Mouse (Mus musculus) spleen, embryonic (tissue): ENCODE results near the gene Tceal3.
"Not testable (repeated sequence)": the region's sequence is repeated elsewhere in the genome, so short reads cannot be mapped to it uniquely, and the experiment has no call there.

Experiments
- CTCF ChIA-PET: fragments of 350-600 bp; sonication (Branson Sonifier 250); formaldehyde crosslinking; loops from one replicate; lab custom pipeline; 2022; lab: Charles Lee

The Tceal3 gene

DNA sequence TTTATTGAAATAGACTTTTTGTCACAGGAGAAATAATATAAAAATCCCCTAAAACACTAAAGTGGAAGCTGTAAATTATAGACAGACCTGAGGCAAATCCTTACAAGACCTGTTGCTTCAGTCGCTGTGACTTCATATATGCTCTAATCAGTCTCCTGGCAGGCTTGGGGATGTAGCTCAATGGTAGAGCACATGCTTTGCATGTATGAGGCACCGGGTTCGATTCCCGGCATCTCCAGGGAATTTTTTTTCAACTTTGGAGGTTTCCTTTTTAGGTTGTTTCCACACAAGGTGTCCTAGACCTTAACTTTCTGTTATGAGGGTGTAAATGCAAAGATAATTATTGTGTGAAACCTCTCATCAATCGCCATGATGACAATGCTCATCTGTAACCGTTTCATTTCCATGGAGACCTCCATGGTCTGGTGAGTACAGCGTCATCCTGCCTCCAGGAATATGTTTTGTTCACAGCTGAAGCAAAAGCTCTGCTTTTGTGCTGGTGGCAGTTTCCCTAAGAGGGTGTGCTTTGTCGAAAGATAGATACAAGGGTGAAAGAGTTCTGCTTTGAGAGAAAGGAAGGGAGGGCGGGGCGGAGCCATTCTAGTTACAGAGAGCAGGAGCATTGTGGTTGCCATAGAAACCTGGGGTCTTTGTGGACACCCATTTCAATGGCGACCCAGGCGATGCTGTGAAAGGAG lies at the start of gene Tceal3:
TSS of gene Tceal3 (plus strand) at position 644 of the 698 bp plus-strand sequence.
- CTCF ChIA-PET: no interaction called here

DNA sequence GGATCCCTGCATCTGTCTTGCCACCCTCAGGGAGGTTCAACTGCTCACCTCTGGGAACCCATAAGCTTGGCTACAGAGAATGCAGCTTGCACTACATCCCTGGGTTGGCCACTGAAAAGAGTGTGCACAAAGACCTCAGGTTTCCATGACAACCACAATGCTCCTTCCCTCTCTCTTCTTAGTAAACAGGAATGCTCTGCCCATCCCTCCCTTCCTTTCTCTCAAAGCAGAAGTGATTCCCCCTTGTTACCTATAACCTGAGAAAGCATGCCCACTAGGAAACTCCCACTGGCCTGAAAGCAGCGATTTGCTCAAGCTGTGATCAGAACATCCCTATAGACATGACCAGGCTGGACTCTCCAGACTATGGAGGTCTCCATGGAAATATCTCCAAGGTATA lies 46.7 kb upstream of the Tceal3 start, which contains the start of gene Kir3dl2:
TSS of gene Kir3dl2 (minus strand) at position 101 of the 400 bp plus-strand sequence.
- CTCF ChIA-PET: not testable (repeated sequence)

DNA sequence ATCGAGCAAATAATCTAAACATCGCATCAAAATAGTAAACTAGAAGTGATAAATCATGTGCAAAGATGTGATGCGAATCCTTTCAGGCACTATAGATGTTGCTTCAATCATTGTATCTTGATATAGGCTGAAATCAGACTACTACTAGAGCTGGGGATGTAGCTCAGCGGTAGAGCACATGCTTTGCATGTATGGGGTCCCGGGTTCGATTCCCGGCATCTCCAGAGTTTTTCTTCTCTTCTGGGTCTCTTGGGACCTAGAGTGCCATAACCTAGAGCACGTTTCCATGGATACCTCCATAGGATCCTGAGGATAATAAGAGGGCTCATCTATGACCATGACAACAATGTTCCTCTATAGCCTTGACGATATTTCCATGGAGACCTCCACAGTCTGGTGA lies 21.5 kb upstream of the Tceal3 start:
- CTCF ChIA-PET: not testable (repeated sequence)

DNA sequence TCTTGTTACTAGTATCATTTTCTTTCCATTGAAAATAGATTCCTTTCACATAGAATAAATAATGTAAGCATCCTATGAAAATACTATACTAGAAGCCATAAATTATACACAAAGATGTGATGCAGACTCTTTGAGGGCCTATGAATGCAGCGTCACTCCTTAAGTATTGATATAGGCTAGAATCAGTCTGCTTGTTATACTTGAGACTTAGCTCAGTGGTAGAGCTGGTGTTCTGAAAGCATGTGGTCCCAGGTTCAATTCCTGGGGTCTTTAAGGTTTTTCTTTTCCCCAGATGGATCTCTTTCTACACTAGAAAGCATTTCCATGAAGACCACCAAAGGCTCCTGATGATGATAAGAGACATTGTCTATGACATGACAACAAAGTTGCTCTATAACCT lies 6.0 kb upstream of the Tceal3 start:
- CTCF ChIA-PET: no interaction called here

DNA sequence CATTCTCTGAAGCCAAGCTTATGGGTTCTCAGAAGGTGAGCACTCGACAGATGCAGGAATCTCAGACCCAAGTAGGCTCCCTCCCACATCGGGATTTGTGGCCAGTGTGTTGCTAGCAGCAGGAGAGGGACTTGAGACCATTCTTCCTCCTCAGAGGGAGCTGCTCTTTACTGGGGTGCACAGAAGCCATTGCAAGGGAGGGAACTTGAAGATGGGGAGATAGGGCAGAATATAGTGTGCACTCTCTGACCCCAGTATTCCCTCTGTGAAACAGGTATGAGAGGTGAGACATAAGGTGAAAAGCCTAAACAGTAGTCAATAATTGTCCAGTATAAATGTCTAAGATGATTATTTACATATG lies 235 bp downstream of the Tceal3 start:
- CTCF ChIA-PET: no interaction called here

DNA sequence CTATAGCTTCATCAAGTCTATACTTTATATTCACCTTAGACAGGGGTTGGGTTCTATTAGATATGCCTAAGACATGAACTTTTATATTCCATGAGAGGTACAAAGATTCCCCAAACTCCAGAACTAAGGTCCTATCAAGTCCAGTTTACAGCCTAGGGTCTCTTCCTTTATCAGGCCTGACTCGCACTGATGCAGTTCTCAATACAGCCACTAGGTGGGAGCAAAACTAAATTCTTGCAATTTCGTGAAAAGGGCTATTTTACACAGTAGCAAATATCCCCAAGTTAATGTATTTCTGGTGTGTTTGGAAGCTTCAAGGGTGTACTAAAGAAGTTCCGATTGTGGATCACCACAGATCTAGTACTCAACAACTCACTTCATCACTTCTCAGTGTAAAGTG lies 8.8 kb downstream of the Tceal3 start:
- CTCF ChIA-PET: no interaction called here

DNA sequence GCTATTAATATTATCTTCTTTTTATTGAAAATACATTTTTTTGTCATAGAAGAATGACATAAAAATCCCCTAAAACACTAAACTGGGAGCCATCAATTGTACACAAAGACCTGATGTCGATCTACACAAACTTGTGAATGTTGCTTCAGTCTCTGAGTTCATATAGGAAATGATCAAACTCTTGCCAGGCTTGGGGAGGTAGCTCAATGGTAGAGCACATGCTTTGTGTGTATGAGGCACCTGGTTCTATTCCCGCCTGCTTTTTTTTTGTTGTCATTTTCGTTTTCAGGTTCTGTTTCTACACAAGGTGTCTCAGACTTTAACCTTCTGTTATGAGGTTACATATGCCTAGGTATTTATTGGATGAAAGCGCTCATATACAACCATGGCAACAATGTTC lies 16.3 kb downstream of the Tceal3 start:
- CTCF ChIA-PET: no interaction called here

DNA sequence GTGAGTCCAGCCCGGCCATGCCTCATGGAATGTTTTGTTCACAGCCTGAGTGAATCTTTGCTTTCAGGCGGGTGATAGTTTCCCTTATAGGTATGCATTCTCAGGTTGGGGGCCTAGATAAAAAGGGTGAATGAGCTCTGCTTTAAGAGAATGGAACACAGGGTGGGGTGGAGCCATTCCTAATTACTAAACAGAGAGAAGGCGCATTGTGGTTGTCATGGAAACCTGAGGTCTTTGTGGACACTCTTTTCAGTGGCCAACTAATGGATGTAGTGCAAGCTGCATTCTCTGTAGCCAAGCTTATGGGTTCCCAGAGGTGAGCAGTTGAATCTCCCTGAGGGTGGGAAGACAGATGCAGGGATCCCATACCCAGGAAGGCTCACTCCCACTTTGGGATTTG lies 16.8 kb downstream of the Tceal3 start:
- CTCF ChIA-PET: no interaction called here

DNA sequence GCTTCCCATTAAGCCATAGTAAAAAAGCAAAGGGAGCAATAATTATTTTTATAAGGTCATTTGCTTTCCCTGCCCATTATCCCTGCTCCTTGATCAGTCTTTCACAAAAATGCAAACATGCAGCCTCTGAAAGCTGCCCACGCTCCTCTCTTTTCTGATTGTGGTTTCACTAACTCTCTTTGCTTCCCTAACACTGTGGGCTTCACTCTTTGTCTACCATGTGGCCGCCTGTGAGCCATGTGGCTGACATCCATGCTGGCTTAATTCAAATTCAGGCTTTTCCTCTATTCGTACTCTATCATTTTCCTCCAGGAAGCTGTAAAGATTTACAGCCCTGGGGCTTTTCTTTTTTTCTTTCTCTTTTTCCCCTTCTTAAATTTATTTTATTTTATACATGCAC lies 20.7 kb downstream of the Tceal3 start:
- CTCF ChIA-PET: no interaction called here

DNA sequence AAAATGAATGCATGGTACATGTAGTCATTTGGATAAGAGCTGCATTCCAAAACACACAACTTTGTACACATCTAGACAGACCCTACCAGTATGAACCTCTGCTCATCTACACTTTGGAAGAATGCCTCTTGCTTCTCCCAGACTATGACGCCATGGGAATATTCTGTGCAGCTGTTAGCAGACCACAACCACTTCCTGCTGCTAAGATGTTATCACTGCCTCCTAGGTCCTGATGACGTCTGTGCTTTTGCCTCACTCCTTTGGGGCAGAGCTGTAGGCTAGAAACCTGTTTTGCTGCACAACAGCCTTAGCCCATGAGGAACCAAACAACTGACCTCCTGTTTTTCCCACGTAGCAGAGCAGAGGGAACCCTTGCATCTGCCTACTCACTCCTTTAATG lies 25.2 kb downstream of the Tceal3 start:
- CTCF ChIA-PET: not testable (repeated sequence)

DNA sequence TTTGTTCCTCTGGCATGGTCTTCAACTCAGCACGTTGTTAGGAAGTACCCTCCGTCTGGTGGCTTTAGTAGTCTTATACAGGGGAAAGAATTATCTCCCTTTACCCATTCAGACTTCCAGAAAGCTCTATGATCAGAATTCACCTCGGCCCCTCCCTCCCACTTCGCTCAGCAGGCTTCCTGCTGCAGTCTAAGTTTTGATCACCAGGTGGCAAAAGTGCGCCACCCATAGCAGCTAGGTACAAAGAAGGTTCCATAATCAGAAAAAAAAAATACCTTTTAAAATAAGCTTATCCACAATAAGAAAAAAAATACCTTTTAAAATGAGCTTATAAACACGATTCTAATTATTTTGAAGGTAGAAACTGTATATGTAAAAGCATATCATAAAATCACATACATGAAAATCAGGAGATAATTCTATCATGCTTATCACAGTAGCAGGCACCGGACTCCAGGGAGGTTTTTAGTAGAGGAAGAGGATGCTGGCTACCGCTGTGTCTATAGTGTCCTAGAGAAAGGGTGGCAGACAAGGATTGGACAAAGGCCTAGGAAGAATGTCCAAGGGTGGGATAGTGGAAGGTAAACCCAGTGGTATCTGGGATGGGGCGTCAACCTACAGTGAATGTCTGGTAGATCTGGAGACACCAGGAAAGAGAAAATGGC lies 34.4 kb downstream of the Tceal3 start:
- CTCF ChIA-PET: no interaction called here

DNA sequence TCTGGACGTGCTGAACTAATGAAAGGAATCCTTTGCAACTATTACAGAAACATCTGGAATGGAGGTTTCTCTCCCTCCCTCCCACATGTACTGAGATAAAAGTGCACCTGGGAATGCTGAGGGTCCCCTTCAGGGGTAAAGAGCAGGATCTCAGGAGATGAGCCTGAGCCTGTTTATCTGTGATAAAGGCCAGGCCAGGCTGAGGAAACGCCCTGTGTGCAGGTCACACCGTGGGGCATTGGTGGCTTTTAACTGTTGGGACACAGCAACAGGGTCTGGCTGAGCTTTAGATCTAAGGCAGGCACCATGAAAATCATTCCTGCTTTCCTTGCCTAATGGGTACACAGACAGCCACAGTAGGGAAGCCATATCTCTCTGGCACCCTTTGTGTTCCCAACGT lies 35.3 kb downstream of the Tceal3 start:
- CTCF ChIA-PET: no interaction called here

DNA sequence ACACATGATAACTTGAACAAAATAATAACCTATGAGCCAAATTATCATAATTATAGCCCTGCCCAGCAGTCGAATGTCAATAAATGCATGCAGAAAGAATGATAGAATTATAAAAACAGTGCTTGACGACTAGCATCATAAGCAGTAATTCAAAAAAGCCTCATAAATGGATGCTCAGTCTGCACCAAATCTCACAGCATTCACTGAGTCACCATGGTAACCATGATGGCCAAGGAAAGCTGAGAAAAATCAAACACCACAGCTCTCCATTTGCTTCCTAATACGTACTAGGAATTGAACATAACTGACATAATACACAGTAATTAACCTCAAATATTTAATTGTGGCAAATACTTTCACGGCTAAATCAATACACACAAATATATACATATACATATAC lies 44.5 kb downstream of the Tceal3 start:
- CTCF ChIA-PET: no interaction called here

DNA sequence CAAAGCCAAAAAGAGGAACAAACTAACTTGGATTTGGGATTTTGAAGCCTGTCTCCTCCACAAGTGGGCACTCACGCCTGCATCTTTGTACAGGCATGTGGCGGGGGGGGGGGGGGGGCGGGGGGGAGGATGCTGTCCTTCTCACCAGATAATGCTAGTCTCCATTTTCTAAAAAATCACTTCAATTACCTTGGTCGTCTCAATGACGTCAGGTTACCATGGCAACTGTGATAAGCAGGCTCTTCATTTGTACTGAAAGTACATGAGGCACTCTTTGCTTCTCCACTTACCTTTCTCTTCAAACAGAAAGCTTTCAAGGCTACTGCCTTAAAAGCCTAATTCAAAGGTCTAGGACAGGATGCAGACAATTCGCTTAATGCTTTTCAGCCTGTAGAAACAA lies 49.1 kb downstream of the Tceal3 start:
- CTCF ChIA-PET: no interaction called here

DNA sequence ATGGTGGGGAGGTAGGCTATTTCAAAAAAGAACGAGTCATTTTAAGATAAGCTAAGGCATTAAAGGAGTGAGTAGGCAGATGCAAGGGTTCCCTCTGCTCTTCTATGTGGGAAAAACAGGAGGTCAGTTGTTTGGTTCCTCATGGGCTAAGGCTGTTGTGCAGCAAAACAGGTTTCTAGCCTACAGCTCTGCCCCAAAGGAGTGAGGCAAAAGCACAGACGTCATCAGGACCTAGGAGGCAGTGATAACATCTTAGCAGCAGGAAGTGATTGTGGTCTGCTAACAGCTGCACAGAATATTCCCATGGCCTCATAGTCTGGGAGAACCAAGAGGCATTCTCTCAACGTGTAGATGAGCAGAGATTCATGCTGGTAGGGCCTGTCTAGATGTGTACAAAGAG lies 55.2 kb downstream of the Tceal3 start:
- CTCF ChIA-PET: not testable (repeated sequence)

DNA sequence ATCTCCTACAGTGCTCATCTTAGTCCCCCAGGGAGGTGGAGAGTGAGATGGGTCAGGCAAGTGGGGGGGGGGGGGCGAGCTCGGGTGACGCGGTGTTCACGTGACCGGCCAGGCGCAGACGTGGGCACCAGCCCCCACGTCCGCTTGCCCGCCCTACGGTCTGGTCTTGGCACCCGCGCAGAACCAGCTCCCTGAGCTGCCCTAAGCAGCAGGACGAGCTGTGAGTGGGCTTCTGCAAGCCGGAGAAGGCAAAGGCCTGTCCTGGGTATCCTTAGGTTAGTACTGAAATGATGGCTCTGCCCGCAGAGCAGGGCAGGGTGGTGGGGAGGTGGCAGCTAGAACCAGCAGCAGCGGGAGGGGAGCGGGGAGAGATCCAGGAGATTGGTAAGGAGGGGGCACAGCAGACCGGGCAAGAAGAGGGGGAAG lies 75.7 kb downstream of the Tceal3 start:
- CTCF ChIA-PET: no interaction called here

DNA sequence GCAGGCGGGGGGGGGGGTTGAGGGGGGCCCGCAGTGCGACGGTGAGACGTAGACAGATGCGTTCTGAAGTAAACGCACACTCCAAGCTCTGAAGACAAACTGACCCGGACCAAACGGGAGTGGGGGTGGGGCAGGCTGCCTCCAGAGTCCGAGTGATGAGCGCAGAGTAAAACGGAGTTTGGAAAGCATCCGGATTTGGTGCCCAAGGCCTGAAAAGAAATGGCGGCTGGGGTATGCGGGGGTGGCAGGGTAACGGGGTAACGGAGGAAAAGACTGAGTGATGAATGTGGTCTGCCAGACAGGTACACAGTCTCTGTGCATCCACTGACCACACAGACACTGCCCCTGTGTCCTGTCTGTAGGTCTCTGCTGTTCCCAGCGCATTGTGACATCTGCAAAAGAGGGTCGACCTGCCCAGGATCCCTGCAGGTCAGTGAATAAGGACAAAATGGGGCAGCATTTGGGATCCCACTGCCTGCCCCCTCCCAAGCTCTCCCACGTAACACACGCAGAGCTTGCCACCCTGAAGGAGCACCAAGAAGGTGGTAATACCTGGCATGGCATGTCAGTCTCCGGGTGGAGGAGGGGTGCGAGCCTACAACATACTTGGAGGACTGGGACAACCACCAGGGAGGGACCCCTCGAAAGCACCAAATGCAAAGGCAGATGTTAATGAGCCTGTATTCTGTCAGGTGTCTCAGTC lies 76.3 kb downstream of the Tceal3 start:
- CTCF ChIA-PET: not testable (repeated sequence)

DNA sequence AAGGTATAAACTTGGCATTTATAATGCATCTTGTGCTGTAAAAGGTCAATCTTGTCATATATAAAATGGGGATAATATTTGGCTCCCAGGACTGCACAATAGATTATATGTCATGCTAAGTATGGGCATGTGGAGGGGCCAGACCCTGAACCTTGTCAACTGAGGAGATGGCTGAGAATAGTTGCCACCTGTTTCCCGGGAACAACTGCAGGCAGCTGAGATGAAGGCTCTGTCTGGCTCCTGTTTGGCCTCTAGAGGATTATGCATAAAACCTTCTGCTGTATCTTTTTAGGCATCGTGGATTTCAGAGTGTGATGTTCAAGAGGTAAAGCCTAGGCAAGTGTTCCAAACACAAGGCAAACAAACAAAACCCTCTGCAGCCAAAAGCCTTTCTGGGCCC lies 78.2 kb downstream of the Tceal3 start:
- CTCF ChIA-PET: no interaction called here

DNA sequence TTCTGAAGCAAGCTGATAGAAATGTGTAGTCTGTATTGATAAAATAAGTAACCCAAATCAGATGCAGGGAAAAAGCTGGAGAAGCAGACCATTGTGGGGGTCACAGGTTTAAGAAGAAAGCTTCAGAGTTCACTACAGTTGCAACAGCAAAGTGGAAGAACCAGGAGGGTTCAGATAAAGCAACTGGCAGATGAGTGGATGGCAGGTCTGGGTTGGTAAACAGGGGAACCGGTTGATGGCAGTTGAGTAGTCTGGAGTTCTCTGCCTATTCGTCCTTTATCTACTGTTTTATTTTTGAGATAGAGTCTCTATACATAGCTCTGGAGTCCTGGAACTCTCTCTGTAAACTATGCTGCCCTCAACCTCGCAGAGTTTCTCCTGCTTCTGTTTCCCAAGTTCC lies 90.3 kb downstream of the Tceal3 start:
- CTCF ChIA-PET: no interaction called here

DNA sequence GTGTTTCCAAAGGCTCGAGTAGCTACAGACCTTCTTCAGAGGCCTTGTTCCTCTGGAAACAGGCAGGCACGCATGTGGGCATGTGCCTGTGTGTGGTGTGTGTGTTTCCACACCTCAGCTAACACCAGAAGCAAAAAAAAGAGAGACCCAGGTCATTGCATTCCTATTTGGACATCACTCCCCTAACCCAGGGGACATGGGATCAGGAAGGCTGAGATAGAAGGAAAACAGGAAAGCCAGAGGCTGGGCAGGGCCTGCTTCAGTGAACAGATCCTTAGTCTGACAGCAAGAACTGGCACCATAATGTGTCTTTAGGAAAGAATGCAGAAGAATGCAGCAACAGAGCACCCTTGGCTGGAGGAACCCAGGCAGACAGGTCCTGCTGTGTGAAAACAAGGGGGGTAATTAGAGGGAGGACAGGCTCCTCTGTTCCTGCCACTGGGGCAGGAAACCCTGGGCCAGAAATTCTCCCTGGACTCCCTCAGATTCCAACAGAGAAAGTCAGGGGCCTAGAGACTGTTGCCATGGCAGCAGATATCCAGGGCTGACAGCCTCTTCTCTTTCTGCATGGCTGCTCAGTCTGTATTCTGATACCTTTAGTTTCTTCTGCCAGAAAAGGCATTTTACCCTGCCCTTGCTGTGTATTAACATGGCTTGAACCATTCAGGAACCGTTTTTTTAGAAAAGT lies 101.1 kb downstream of the Tceal3 start:
- CTCF ChIA-PET: not testable (repeated sequence)

DNA sequence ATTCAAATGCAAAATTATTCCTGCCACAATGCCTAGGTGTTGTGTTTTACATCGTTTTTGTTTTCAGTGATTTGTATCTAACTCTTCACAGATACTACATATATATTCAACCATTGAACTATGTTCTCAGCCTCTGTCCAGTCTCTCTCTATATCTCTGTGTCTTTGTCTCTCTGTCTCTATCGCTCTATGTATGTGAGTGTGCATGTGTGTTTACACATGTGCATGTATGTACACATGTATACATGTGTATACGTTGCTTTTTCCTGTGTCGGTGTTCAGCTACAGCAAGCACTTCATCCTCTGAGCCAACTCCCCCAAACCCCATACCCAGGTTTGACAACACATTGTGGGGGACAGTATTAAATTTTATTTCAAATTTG lies 101.6 kb downstream of the Tceal3 start:
- CTCF ChIA-PET: no interaction called here

DNA sequence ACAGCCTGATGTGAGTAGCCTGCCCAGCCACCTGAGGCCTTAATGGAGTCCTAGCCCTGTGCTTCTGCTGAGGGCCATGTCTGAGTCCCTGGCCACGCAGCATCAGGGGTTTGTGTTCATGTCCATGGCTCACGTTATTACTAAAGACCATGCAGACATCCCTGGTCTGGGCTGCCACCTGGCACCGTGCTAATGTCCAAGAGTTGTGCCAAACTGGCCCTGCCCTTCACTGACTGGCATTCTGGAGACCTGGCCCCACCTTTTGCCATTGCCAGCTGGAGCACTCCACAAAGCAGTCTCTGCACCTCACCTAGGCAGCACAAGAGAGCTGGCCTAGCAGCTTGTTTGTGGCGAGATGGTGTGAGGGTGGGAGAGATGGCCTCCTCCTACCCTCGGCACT lies 102.6 kb downstream of the Tceal3 start:
- CTCF ChIA-PET: no interaction called here
